Comparison of ENCODE assay signal across 25 mouse cellular contexts in genomic region chr9:45422761-45423298, GRCm38 (mm10). TPM values are rescaled to one million over a fixed set of nuclear protein-coding genes. Genes with fewer than 3 reads are reported as not detected.
"Had no signal": no experiment of that assay in that cellular context is flagged by ENCODE, and none has a peak within 500 bp of the region (broad histone marks: within the 10 kb centered on the region; RNA-seq: fewer than 3 reads in every experiment).

No protein-coding gene starts in this region.

- DNase-seq: kidney, postnatal 25 days; layer of hippocampus, postnatal 36 days; left cerebral cortex, postnatal 4 days; liver, postnatal 0 days; lung, postnatal 10 days; lung, postnatal 36 days; retina, postnatal 1 day; right cerebral cortex, postnatal 25 days; spleen, adult 18-20 months; thymus, postnatal 25 days had no signal

- H3K9me3 ChIP-seq: limb, embryonic 12.5 days; limb, embryonic 15.5 days; lung, embryonic 15.5 days; midbrain, embryonic 10.5 days; midbrain, embryonic 13.5 days; neural tube, embryonic 13.5 days; stomach, embryonic 15.5 days had no signal

- ATAC-seq: liver, postnatal 0 days; midbrain, embryonic 13.5 days; midbrain, embryonic 16.5 days had no signal

- H3K4me3 ChIP-seq: left cerebral cortex, adult 2 months; limb, embryonic 12.5 days; limb, embryonic 15.5 days; lung, embryonic 15.5 days; megakaryocyte, embryonic 14.5 days; midbrain, embryonic 10.5 days; midbrain, embryonic 13.5 days; myocyte; neural tube, embryonic 13.5 days; stomach, embryonic 15.5 days had no signal

- H3K4me1 ChIP-seq: limb, embryonic 12.5 days; limb, embryonic 15.5 days; lung, embryonic 15.5 days; midbrain, embryonic 10.5 days; midbrain, embryonic 13.5 days; neural tube, embryonic 13.5 days; stomach, embryonic 15.5 days had no signal

- H3K36me3 ChIP-seq: limb, embryonic 12.5 days; limb, embryonic 15.5 days; lung, embryonic 15.5 days; midbrain, embryonic 10.5 days; midbrain, embryonic 13.5 days; neural tube, embryonic 13.5 days; stomach, embryonic 15.5 days had no signal

- H3K27ac ChIP-seq: kidney, postnatal 0 days; left cerebral cortex, adult 2 months; limb, embryonic 12.5 days; limb, embryonic 15.5 days; liver, embryonic 14.5 days; lung, embryonic 15.5 days; midbrain, embryonic 10.5 days; midbrain, embryonic 13.5 days; neural tube, embryonic 13.5 days; stomach, embryonic 15.5 days had no signal

RNA-seq across cellular contexts. Expression of gene Dscaml1, which starts 3.6 kb away (rescaled TPM):
- total RNA-seq: monocyte, adult 5-6 weeks; neutrophil, adult 5-6 weeks had no signal
- polyA plus RNA-seq: liver, embryonic 14.5 days; liver, postnatal 0 days; myocyte had no signal

RNA-seq across cellular contexts. Expression of gene Fxyd2, which starts 23.4 kb away (rescaled TPM):
- total RNA-seq: monocyte, adult 5-6 weeks; neutrophil, adult 5-6 weeks had no signal

RNA-seq across cellular contexts. Expression of gene Fxyd6, which starts 52.8 kb away (rescaled TPM):
- total RNA-seq: monocyte, adult 5-6 weeks; neutrophil, adult 5-6 weeks had no signal
